Mouse (Mus musculus): ENCODE results near the gene Speg. TPM values are rescaled to one million over a fixed set of nuclear protein-coding genes. Genes with fewer than 3 reads are reported as not detected.

The Speg gene
- polyA plus RNA-seq, 1 experiment: 34.6 TPM

DNA sequence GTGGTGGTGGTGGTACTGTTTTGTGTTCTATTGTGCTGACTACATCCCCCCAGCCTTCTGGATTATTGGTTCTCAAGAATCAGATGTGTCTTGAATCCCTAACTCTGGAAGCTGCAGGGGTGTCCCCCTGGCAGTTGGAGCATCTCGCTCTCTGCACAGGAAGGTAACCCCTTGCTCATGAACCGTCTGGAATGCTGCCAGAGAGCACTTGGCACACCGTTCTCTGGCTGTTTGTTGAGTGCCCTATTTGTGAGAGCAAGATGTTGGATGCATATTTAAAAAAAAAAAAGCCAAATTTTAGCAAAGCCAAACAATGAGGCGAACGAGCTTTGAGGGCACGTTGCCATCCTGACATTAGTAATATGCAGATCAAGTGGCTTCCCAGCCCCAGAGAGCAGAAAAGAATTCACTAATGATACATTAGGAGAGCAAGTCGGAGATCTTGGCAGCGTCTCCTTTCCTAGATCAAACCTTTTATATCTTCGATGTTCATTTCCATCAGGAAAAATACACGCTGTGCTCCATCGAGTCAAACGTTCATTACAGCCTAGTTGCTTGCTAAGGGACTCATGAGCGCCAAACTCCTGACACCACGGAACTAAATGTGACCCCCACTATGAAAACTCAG lies 9.5 kb upstream of the Speg start:
- H3K27me3 ChIP-seq (replicated peaks; ENCODE audit: control insufficient read depth, insufficient read depth, low read length): no peaks in the 10 kb centered on the region
- WGBS: 72% methylated on average over 14 of the region's 14 CpGs
- DNase-seq: no peak
- TF ChIP-seq CTCF (conservative IDR thresholded peaks at IDR 0.05; ENCODE audit: insufficient read depth, insufficient read length, low read depth, low read length) (no peak), POLR2A (IDR thresholded peaks at IDR 0.05; ENCODE audit: low read depth, low read length) (no peak)
- H3K4me1 ChIP-seq (ENCODE audit: control insufficient read depth, insufficient read depth, low read length): no peaks in the 10 kb centered on the region
- H3K36me3 ChIP-seq (ENCODE audit: control insufficient read depth, insufficient read depth, low read length): no peaks in the 10 kb centered on the region
- no peak overlapping the region for H3K27ac ChIP-seq (ENCODE audit: insufficient read depth, low read depth, low read length)
- no peak overlapping the region for H3K4me3 ChIP-seq (ENCODE audit: insufficient read depth, low read depth, low read length)

DNA sequence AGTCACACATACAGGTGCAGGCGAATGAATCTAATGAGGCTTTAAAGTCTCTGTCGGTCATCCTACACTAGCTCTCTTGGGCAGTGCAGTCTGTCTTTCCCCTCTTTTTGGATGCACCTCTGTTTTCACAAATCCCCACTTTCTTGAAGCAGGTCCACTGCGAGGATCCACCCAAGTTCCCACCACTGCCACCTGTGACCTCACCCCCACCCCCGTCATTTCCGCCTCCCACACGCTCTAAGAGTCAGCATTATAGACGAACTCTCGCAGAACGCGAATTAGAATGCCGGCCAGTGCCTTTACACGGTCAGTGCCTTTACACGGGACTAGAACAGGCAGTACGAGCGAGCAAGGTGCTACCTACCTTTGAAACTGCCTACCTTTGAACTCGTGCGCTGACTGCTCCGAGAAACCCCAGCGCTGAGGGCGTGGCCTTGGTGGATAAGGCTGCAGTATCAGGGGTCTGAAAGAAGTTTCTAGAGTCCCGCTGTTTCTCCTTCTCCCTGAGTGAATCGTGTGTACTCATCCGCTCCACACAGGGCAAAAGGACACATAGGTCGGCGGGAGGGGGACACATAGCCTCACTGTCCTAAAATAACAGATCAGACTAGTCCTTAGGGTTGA lies 5.6 kb upstream of the Speg start:
- no peaks in the 10 kb centered on the region for H3K4me1 ChIP-seq (ENCODE audit: control insufficient read depth, insufficient read depth, low read length)
- WGBS: 36% methylated on average over 25 of the region's 25 CpGs
- no peaks in the 10 kb centered on the region for H3K36me3 ChIP-seq (ENCODE audit: control insufficient read depth, insufficient read depth, low read length)
- no peaks in the 10 kb centered on the region for H3K27me3 ChIP-seq (replicated peaks; ENCODE audit: control insufficient read depth, insufficient read depth, low read length)
- TF ChIP-seq POLR2A (IDR thresholded peaks at IDR 0.05; ENCODE audit: low read depth, low read length) (no peak), CTCF (conservative IDR thresholded peaks at IDR 0.05; ENCODE audit: insufficient read depth, insufficient read length, low read depth, low read length) (no peak)
- no peak overlapping the region for H3K4me3 ChIP-seq (ENCODE audit: insufficient read depth, low read depth, low read length)
- no peak overlapping the region for H3K27ac ChIP-seq (ENCODE audit: insufficient read depth, low read depth, low read length)
- DNase-seq: peak; percentile 33

DNA sequence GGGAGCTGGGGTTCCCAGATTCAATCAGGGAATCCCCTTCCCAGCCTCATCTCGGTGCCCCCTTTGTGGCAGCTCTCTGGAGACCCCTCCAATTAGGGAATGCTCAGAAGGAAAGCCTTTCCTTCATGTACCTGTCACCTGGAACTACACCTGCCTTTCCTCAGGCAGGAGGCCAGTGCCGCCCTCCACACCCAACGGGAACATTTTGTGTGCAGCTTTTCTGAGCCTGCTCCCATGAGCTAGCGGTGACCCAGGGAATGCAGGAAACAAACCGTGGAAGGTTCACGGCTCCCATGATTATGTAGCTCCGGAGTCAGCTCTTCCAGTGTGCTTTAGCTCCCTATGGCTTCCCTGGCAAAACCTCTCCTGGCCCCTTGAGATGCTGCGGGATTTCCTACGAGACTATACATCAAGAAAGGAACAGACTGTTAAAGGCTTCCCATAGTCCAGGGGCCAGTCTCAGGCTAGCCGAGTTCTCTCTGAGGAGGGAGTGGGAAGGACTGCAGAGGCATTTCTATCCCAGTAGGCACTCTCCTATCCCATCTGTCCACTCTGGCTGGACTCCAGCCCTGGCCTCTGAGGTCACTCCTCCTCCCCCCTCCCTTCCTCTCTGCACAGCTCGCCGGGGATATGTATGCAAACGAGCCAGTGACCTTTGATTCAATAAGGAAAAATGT lies 5.0 kb upstream of the Speg start:
- DNase-seq: peak; percentile 77
- H3K27ac ChIP-seq (ENCODE audit: insufficient read depth, low read depth, low read length): no peak overlapping the region
- H3K4me1 ChIP-seq (ENCODE audit: control insufficient read depth, insufficient read depth, low read length): no peaks in the 10 kb centered on the region
- no peaks in the 10 kb centered on the region for H3K36me3 ChIP-seq (ENCODE audit: control insufficient read depth, insufficient read depth, low read length)
- H3K27me3 ChIP-seq (replicated peaks; ENCODE audit: control insufficient read depth, insufficient read depth, low read length): no peaks in the 10 kb centered on the region
- TF ChIP-seq POLR2A (IDR thresholded peaks at IDR 0.05; ENCODE audit: low read depth, low read length): no peak
- no peak for TF ChIP-seq CTCF (conservative IDR thresholded peaks at IDR 0.05; ENCODE audit: insufficient read depth, insufficient read length, low read depth, low read length)
- 24% methylated on average over 13 of the region's 13 CpGs for WGBS
- H3K4me3 ChIP-seq (ENCODE audit: insufficient read depth, low read depth, low read length): no peak overlapping the region

DNA sequence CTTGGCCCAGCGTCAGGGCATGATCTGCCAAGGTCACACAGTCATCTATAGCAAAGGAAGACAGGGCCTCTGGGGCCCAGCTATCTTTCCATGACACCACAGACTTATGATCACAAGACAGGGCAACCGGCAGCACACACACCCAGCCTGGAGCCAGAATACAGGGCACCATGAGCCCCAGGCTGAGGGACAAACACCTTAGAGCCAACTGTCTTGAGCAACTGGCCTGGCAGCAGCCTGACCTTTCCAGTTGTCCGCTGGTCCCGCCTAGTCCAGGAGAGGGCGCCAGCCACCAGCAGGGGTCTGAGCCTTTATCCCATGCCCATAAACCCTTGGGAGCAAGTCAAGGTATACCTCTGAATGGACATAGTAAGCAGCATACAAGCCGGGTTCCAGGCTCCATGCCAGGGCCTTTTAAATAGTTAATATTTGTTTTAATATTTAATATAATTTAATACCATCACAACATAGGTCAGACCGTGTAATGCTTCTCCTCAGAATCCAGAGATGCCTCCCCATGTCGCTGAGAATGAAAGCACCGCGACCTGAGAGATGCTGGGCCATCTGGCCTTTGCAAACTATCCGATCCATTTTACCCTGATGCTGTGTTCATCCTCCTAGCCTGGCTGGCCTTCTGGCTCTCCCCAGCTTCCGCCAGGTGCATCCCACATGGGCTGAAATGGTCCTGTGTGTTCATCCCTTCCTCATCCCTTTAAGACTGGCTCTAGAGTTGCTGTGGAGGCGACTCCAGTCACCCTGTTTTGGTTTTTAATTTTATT lies 3.6 kb upstream of the Speg start:
- no peaks in the 10 kb centered on the region for H3K4me1 ChIP-seq (ENCODE audit: control insufficient read depth, insufficient read depth, low read length)
- peak; percentile 48 for TF ChIP-seq CTCF (conservative IDR thresholded peaks at IDR 0.05; ENCODE audit: insufficient read depth, insufficient read length, low read depth, low read length)
- TF ChIP-seq POLR2A (IDR thresholded peaks at IDR 0.05; ENCODE audit: low read depth, low read length): no peak
- no peak overlapping the region for H3K4me3 ChIP-seq (ENCODE audit: insufficient read depth, low read depth, low read length)
- no peaks in the 10 kb centered on the region for H3K27me3 ChIP-seq (replicated peaks; ENCODE audit: control insufficient read depth, insufficient read depth, low read length)
- WGBS: 62% methylated on average over 13 of the region's 13 CpGs
- no peak overlapping the region for H3K27ac ChIP-seq (ENCODE audit: insufficient read depth, low read depth, low read length)
- no peaks in the 10 kb centered on the region for H3K36me3 ChIP-seq (ENCODE audit: control insufficient read depth, insufficient read depth, low read length)
- peak; percentile 39 for DNase-seq

DNA sequence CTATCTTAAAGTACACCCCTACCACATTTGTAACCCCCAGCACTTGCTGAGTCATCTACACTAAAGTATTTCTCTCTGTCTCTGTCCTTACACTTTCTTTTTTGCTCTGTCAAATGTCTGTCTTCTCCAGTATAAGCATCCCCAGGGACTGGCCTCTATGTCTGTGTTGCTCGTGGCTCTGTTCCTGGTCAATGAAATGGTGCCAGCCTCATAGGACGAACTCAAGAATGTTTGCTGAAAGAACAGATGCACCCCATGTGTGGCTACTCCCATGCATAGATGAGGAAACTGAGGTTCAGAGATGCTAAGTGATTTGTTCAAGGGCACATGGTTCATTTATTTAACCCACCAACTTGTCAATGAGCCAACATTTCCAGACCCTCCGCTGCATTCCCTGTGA lies 2.6 kb upstream of the Speg start:
- Histone ChIP-seq H3K4me3 (ENCODE audit: insufficient read depth, low read depth, low read length) (no peak overlapping the region), H3K4me1 (ENCODE audit: control insufficient read depth, insufficient read depth, low read length) (no peaks in the 10 kb centered on the region), H3K27ac (ENCODE audit: insufficient read depth, low read depth, low read length) (no peak overlapping the region), H3K27me3 (replicated peaks; ENCODE audit: control insufficient read depth, insufficient read depth, low read length) (no peaks in the 10 kb centered on the region), H3K36me3 (ENCODE audit: control insufficient read depth, insufficient read depth, low read length) (no peaks in the 10 kb centered on the region)
- DNase-seq: no peak
- 82% methylated on average over 3 of the region's 3 CpGs for whole genome bisulfite sequencing
- no peak for TF ChIP-seq POLR2A (IDR thresholded peaks at IDR 0.05; ENCODE audit: low read depth, low read length)
- TF ChIP-seq CTCF (conservative IDR thresholded peaks at IDR 0.05; ENCODE audit: insufficient read depth, insufficient read length, low read depth, low read length): no peak

DNA sequence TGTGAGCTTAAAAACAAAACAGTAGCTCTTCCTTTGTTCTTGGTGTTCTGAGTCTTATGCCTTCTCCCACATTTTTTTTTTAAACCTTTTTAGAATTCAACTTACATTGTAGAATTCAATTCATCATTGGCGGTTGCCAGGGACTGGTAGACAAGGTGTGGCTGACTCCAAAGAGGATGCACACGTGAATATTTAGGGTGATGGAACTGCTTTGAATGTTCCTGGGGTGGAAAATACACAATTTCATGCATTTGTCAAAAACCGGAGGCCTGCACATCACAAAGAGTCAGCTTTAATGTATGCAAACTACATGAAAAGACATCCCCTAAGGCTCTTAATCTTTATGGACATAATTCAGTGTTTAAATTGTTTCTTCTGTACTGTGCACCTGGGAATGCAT lies 1.8 kb upstream of the Speg start:
- Histone ChIP-seq H3K27ac (ENCODE audit: insufficient read depth, low read depth, low read length) (no peak overlapping the region), H3K4me1 (ENCODE audit: control insufficient read depth, insufficient read depth, low read length) (no peaks in the 10 kb centered on the region), H3K36me3 (ENCODE audit: control insufficient read depth, insufficient read depth, low read length) (no peaks in the 10 kb centered on the region), H3K27me3 (replicated peaks; ENCODE audit: control insufficient read depth, insufficient read depth, low read length) (no peaks in the 10 kb centered on the region), H3K4me3 (ENCODE audit: insufficient read depth, low read depth, low read length) (no peak overlapping the region)
- WGBS: 82% methylated on average over 3 of the region's 3 CpGs
- TF ChIP-seq CTCF (conservative IDR thresholded peaks at IDR 0.05; ENCODE audit: insufficient read depth, insufficient read length, low read depth, low read length) (no peak), POLR2A (IDR thresholded peaks at IDR 0.05; ENCODE audit: low read depth, low read length) (no peak)
- DNase-seq: no peak
